Mouse (Mus musculus) ovary, postnatal 10 days (tissue): ENCODE data around the gene Rnf217.

Experiments
- DNase-seq: peaks from one replicate; pipeline ENCODE4 v3.0.0; 2022; ENCODE audit warnings: low spot score

Gene Rnf217

GRCm38 (mm10) chr10:31553302-31553701 lies 55.7 kb downstream of the Rnf217 start:
- DNase-seq, result no peak

- DNase-seq, result no peak
These were observed 57.1 kb downstream of the Rnf217 start for GRCm38 (mm10) chr10:31551850-31552249.

- no peak for DNase-seq
These were observed 57.6 kb downstream of the Rnf217 start for GRCm38 (mm10) chr10:31551362-31551761.

GRCm38 (mm10) chr10:31547156-31547555 lies 61.8 kb downstream of the Rnf217 start:
- no peak for DNase-seq

- no peak for DNase-seq
These were observed 64.6 kb downstream of the Rnf217 start for GRCm38 (mm10) chr10:31544149-31544942.

GRCm38 (mm10) chr10:31540518-31540917 lies 68.5 kb downstream of the Rnf217 start:
- no peak for DNase-seq

- DNase-seq, result no peak
These were observed 69.6 kb downstream of the Rnf217 start for GRCm38 (mm10) chr10:31539351-31539750.

GRCm38 (mm10) chr10:31538721-31539120 lies 70.3 kb downstream of the Rnf217 start:
- no peak for DNase-seq

GRCm38 (mm10) chr10:31538243-31538642 lies 70.7 kb downstream of the Rnf217 start:
- DNase-seq, result no peak

- DNase-seq, result no peak
These were observed 71.8 kb downstream of the Rnf217 start for GRCm38 (mm10) chr10:31537213-31537612.

GRCm38 (mm10) chr10:31535046-31535445 lies 73.9 kb downstream of the Rnf217 start:
- no peak for DNase-seq

- DNase-seq, result no peak
These were observed 75.6 kb downstream of the Rnf217 start for GRCm38 (mm10) chr10:31533270-31533826.

- DNase-seq, result no peak
These were observed 76.2 kb downstream of the Rnf217 start for GRCm38 (mm10) chr10:31532782-31533181.

GRCm38 (mm10) chr10:31528297-31528984 lies 80.5 kb downstream of the Rnf217 start:
- DNase-seq, result no peak

- no peak for DNase-seq
These were observed 83.3 kb downstream of the Rnf217 start for GRCm38 (mm10) chr10:31525705-31526104.

- no peak for DNase-seq
These were observed 89.6 kb downstream of the Rnf217 start for GRCm38 (mm10) chr10:31519420-31519819.

- DNase-seq, result no peak
These were observed 90.8 kb downstream of the Rnf217 start for GRCm38 (mm10) chr10:31518210-31518609.

- no peak for DNase-seq
These were observed 91.8 kb downstream of the Rnf217 start for GRCm38 (mm10) chr10:31517192-31517591.

GRCm38 (mm10) chr10:31515897-31516296 lies 93.1 kb downstream of the Rnf217 start:
- no peak for DNase-seq

- no peak for DNase-seq
These were observed 104.8 kb downstream of the Rnf217 start for GRCm38 (mm10) chr10:31504134-31504551.

- no peak for DNase-seq
These were observed 105.3 kb downstream of the Rnf217 start for GRCm38 (mm10) chr10:31503542-31504133.

GRCm38 (mm10) chr10:31501644-31502043 lies 107.3 kb downstream of the Rnf217 start:
- no peak for DNase-seq

- DNase-seq, result no peak
These were observed 112.1 kb downstream of the Rnf217 start for GRCm38 (mm10) chr10:31496931-31497330.
